Comparison of ENCODE assay signal across 17 mouse cellular contexts in genomic region chr19:58268476-58268875, GRCm38 (mm10).
DNase-seq lines count a peak whose midpoint lies in the region.
"Had no signal": no experiment of that assay in that cellular context is flagged by ENCODE, and none has a peak within 500 bp of the region (broad histone marks: within the 10 kb centered on the region; RNA-seq: fewer than 3 reads in every experiment).

No protein-coding gene starts in this region.

- intact Hi-C loops in heart, postnatal 25 days (cut with DNase I) = no loop called here

- DNase-seq in cerebellum, postnatal 36 days = peak; percentile 8 to 18
- DNase-seq in cerebellum, postnatal 4 days (ENCODE audit: low spot score in 2 of 2) = no peak
- DNase-seq in layer of hippocampus, adult 9-11 months = peak; percentile 24
- no peak for DNase-seq in layer of hippocampus, postnatal 25 days (ENCODE audit: extremely low spot score in 1 of 2, low spot score in 1 of 2)
- peak; percentile 29 for DNase-seq in NIH3T3 (ENCODE audit: low read depth)
- DNase-seq in thymus, postnatal 0 days (ENCODE audit: low spot score) = no peak
- no peak for DNase-seq in heart, postnatal 25 days (ENCODE audit: low spot score)
- DNase-seq: adrenal gland, postnatal 14 days; B cell, adult 2 months; gastrocnemius, adult 2 months; gastrocnemius, postnatal 36 days; heart, adult 18-20 months; kidney, adult 9 months; kidney, postnatal 10 days; retina, postnatal 1 day; right cerebral cortex, postnatal 14 days; thymus, postnatal 4 days had no signal

Comparison
In these comparisons a context has a peak if more than half of its experiments do, and no peak if none do; other contexts are left out.
1. DNase-seq: peak in cerebellum, postnatal 36 days (2 of 2), layer of hippocampus, adult 9-11 months (single experiment) and NIH3T3 (single experiment); none in cerebellum, postnatal 4 days (0 of 2), layer of hippocampus, postnatal 25 days (0 of 2), thymus, postnatal 0 days (single experiment) and heart, postnatal 25 days (single experiment).